Comparison of ENCODE assay signal across 14 mouse cellular contexts in genomic region chr12:90085862-90086261, GRCm38 (mm10).
DNase-seq lines count a peak whose midpoint lies in the region.
"Had no signal": no experiment of that assay in that cellular context is flagged by ENCODE, and none has a peak within 500 bp of the region (broad histone marks: within the 10 kb centered on the region; RNA-seq: fewer than 3 reads in every experiment).

No protein-coding gene starts in this region.

- DNase-seq in left cerebral cortex, adult 18-20 months (ENCODE audit: low spot score in 2 of 2) = peak; percentile 20
- no peak for DNase-seq in left cerebral cortex, adult 11 months (ENCODE audit: low spot score)
- peak; percentile 84 for DNase-seq in cerebellum, adult 11 months
- peak; percentile 89 to 92 for DNase-seq in cerebellum, adult 18-20 months
- DNase-seq in cerebellum, postnatal 14 days = peak; percentile 77 to 85
- no peak for DNase-seq in thymus, postnatal 14 days
- no peak for DNase-seq in kidney, adult 11 months
- DNase-seq in retina, embryonic 14.5 days (ENCODE audit: low spot score) = no peak
- DNase-seq: adrenal gland, adult 8-10 months; heart, postnatal 4 days; kidney, adult 9 months; kidney, postnatal 14 days; lung, postnatal 36 days; midbrain, embryonic 14.5 days had no signal

Comparison
In these comparisons a context has a peak if more than half of its experiments do, and no peak if none do; other contexts are left out.
1. DNase-seq: peak in left cerebral cortex, adult 18-20 months (2 of 2), cerebellum, adult 11 months (single experiment), cerebellum, adult 18-20 months (2 of 2) and cerebellum, postnatal 14 days (2 of 2); none in left cerebral cortex, adult 11 months (single experiment), thymus, postnatal 14 days (single experiment), kidney, adult 11 months (single experiment) and retina, embryonic 14.5 days (single experiment).